In genomic region chr13:99501393-99501792, GRCm38 (mm10) we compare ENCODE assay signal across 14 mouse cellular contexts. TPM values are rescaled to one million over a fixed set of nuclear protein-coding genes. Genes with fewer than 3 reads are reported as not detected.
DNase-seq lines count a peak whose midpoint lies in the region; ATAC-seq lines count a peak whose summit lies in the region.
"Had no signal": no experiment of that assay in that cellular context is flagged by ENCODE, and none has a peak within 500 bp of the region (broad histone marks: within the 10 kb centered on the region; RNA-seq: fewer than 3 reads in every experiment).

No protein-coding gene starts in this region.

- no peak overlapping the region for H3K4me3 ChIP-seq in kidney, embryonic 15.5 days (replicated peaks)
- H3K4me3 ChIP-seq in embryonic facial prominence, embryonic 12.5 days: no peak overlapping the region
- no peak overlapping the region for H3K4me3 ChIP-seq in hindbrain, embryonic 10.5 days
- H3K4me3 ChIP-seq in midbrain, embryonic 13.5 days (replicated peaks): no peak overlapping the region
- H3K4me3 ChIP-seq: liver, embryonic 13.5 days had no signal

- no peak overlapping the region for H3K9ac ChIP-seq in kidney, embryonic 15.5 days
- H3K9ac ChIP-seq in embryonic facial prominence, embryonic 12.5 days: no peak overlapping the region
- peak overlapping the region; percentile 17; the same call in 1 of the 2 replicates for H3K9ac ChIP-seq in midbrain, embryonic 13.5 days (replicated peaks)
- H3K9ac ChIP-seq: liver, embryonic 13.5 days had no signal

- H3K4me2 ChIP-seq in kidney, embryonic 15.5 days: no peak overlapping the region
- H3K4me2 ChIP-seq in embryonic facial prominence, embryonic 12.5 days (replicated peaks): no peak overlapping the region
- H3K4me2 ChIP-seq in midbrain, embryonic 13.5 days (replicated peaks): peak overlapping the region; percentile 32
- H3K4me2 ChIP-seq: liver, embryonic 13.5 days had no signal

- WGBS in kidney, embryonic 15.5 days: 36% methylated on average over 7 of the region's 7 CpGs
- 44% methylated on average over 7 of the region's 7 CpGs for WGBS in embryonic facial prominence, embryonic 12.5 days
- 36% methylated on average over 7 of the region's 7 CpGs for WGBS in hindbrain, embryonic 10.5 days
- 29% methylated on average over 7 of the region's 7 CpGs for WGBS in midbrain, embryonic 13.5 days

- DNase-seq in kidney, postnatal 25 days: no peak
- no peak for DNase-seq in hindbrain, embryonic 10.5 days (ENCODE audit: low spot score)
- DNase-seq in adrenal gland, adult 18-20 months (ENCODE audit: low spot score in 2 of 2): no peak
- no peak for DNase-seq in urinary bladder, postnatal 14 days (ENCODE audit: low spot score)
- no peak for DNase-seq in frontal cortex, adult 2 months (ENCODE audit: extremely low spot score in 1 of 2, low spot score in 1 of 2)
- DNase-seq: cerebellum, adult 8-10 months; gastrocnemius, postnatal 25 days; kidney, adult 8-10 months; liver, embryonic 13.5 days; right cerebral cortex, postnatal 25 days; thymus, postnatal 25 days had no signal

- H3K27ac ChIP-seq in kidney, embryonic 15.5 days: no peak overlapping the region
- H3K27ac ChIP-seq in embryonic facial prominence, embryonic 12.5 days: peak overlapping the region; percentile 54
- peak overlapping the region; percentile 69 for H3K27ac ChIP-seq in hindbrain, embryonic 10.5 days
- H3K27ac ChIP-seq in midbrain, embryonic 13.5 days: peak overlapping the region; percentile 61
- H3K27ac ChIP-seq: liver, embryonic 13.5 days had no signal

- H3K27me3 ChIP-seq in kidney, embryonic 15.5 days: no peaks in the 10 kb centered on the region
- H3K27me3 ChIP-seq in embryonic facial prominence, embryonic 12.5 days: no peaks in the 10 kb centered on the region
- no peaks in the 10 kb centered on the region for H3K27me3 ChIP-seq in hindbrain, embryonic 10.5 days (ENCODE audit: insufficient read depth, poor library complexity, severe bottlenecking)
- H3K27me3 ChIP-seq in midbrain, embryonic 13.5 days: no peaks in the 10 kb centered on the region
- H3K27me3 ChIP-seq: liver, embryonic 13.5 days had no signal

- H3K4me1 ChIP-seq in kidney, embryonic 15.5 days: peaks cover 16% of the 10 kb centered on the region
- H3K4me1 ChIP-seq in embryonic facial prominence, embryonic 12.5 days: peaks cover 33% of the 10 kb centered on the region
- H3K4me1 ChIP-seq in hindbrain, embryonic 10.5 days (replicated peaks): peaks cover 67% of the 10 kb centered on the region
- H3K4me1 ChIP-seq in midbrain, embryonic 13.5 days (replicated peaks): peaks cover 87% of the 10 kb centered on the region
- H3K4me1 ChIP-seq: liver, embryonic 13.5 days had no signal

- H3K9me3 ChIP-seq in kidney, embryonic 15.5 days (replicated peaks): no peaks in the 10 kb centered on the region
- H3K9me3 ChIP-seq in embryonic facial prominence, embryonic 12.5 days: no peaks in the 10 kb centered on the region
- no peaks in the 10 kb centered on the region for H3K9me3 ChIP-seq in hindbrain, embryonic 10.5 days
- no peaks in the 10 kb centered on the region for H3K9me3 ChIP-seq in midbrain, embryonic 13.5 days
- H3K9me3 ChIP-seq: liver, embryonic 13.5 days had no signal

- no peaks in the 10 kb centered on the region for H3K36me3 ChIP-seq in kidney, embryonic 15.5 days
- H3K36me3 ChIP-seq in embryonic facial prominence, embryonic 12.5 days: peaks cover 7% of the 10 kb centered on the region
- peaks cover 87% of the 10 kb centered on the region for H3K36me3 ChIP-seq in hindbrain, embryonic 10.5 days
- peaks cover 45% of the 10 kb centered on the region for H3K36me3 ChIP-seq in midbrain, embryonic 13.5 days
- H3K36me3 ChIP-seq: liver, embryonic 13.5 days had no signal

- ATAC-seq in kidney, embryonic 15.5 days (replicated peaks; ENCODE audit: low FRiP score): 0 out of 2 replicates have a peak, but pooled peaks have one; percentile 25
- no peak for ATAC-seq in embryonic facial prominence, embryonic 12.5 days (ENCODE audit: insufficient number of reproducible peaks, insufficient read depth, low FRiP score, low TSS enrichment)
- ATAC-seq in midbrain, embryonic 13.5 days: no peak

RNA-seq across cellular contexts. Expression of gene Map1b, which starts 14.9 kb away (rescaled TPM):
- polyA plus RNA-seq in kidney, embryonic 15.5 days (2015; fragmentation: Nextera tagmentation; extraction: Ambion mirVana): 52.1 and 76.4 TPM in 2 replicates
- 272 and 301 TPM in 2 replicates for polyA plus RNA-seq in embryonic facial prominence, embryonic 12.5 days (2016; fragmentation: Nextera tagmentation; extraction: Ambion mirVana)
- polyA plus RNA-seq in hindbrain, embryonic 10.5 days (2016; fragmentation: Nextera tagmentation; extraction: Ambion mirVana): 743 and 1,096 TPM in 2 replicates
- polyA plus RNA-seq in midbrain, embryonic 13.5 days (2015; fragmentation: Nextera tagmentation; extraction: Ambion mirVana): 2,051 and 2,103 TPM in 2 replicates
- 100 to 1,000 TPM in 1 of 2 experiments, 10 to 100 TPM in 1; 78.5 to 120 TPM for total RNA-seq in adrenal gland, adult 18-20 months (2021)
- 145 and 146 TPM in 2 replicates for polyA plus RNA-seq in frontal cortex, adult 2 months (2012; rRNA removed)
